Mouse (Mus musculus): Measurements from ENCODE around the gene Hydin. TPM values are rescaled to one million over a fixed set of nuclear protein-coding genes. Genes with fewer than 3 reads are reported as not detected.
"Not testable (repeated sequence)": the region's sequence is repeated elsewhere in the genome, so short reads cannot be mapped to it uniquely, and the experiment has no call there.

Gene Hydin
- total RNA-seq (2021), result under 1 TPM; 0.05 to 0.10 TPM
- long read RNA-seq, experiment 1, result 0 reads
- long read RNA-seq, experiment 2, result 0 reads

- no peak for DNase-seq
Observed at GRCm38 (mm10) chr8:110266741-110267140, at the start of gene Hydin. TSS of gene Hydin (plus strand) at chr8:110266977.

DNA sequence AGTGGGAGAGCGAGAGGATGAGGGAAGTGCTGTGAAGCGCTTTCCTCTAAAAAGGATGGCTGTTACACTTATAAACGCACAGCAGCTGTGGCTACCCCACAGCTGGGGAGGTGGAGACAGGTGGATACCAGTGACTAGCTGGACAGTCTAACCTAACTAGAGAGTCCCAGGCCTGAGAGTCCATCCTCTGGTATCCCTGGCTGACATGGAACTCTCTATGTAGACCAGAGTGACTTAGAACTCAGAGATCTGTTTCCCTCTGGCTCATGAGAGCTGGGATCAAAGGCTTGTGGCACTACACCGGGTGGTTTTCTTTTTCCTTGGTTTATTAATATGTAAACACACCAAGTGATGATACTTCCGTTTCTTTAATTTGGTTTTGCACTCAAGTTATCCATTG is 49.6 kb upstream of the Hydin start:
- no peak for DNase-seq

DNA sequence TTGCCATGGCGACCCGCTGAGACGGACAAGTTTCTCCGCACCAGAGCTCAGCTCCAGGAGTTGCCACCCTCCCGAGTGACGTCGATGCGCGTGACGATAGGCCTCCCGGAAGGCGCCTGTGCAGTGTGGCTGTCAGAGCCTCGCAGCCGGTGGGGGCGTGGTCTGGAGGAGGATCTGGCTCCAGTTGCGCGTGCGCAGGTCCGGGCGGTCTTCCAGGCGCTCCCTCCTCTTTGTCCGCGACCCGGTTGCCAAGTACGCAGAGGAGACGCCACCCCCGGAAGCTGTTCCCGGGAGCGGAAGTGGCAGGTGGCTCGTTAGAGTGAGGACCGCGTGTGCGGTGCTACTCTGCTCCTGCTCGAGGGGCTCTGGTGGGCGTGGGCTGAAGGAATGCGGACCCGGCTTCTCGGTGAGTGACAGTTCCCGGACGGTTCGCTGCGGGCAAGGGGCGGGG is 49.1 kb upstream of the Hydin start:
- peak; percentile 99 for DNase-seq

DNA sequence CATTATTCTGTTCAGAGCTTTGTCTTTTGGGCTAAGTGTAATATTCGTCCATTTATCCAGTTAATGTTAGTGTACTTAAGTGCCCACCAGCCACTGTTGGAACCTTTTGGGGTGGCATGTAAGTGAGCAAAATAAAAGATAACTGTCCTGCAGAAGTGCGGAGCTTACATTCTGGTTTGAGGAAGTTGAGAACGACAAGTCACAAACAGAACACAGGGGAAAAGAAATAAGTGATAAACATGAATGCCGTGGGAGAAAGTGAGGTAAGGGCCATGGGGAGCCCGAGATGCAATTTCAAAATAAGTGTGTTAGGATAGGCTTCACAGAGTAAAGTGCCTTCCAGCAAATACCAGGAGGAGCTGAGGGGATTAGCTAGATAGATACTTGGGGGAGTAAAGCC is 48.3 kb upstream of the Hydin start:
- no peak for DNase-seq

DNA sequence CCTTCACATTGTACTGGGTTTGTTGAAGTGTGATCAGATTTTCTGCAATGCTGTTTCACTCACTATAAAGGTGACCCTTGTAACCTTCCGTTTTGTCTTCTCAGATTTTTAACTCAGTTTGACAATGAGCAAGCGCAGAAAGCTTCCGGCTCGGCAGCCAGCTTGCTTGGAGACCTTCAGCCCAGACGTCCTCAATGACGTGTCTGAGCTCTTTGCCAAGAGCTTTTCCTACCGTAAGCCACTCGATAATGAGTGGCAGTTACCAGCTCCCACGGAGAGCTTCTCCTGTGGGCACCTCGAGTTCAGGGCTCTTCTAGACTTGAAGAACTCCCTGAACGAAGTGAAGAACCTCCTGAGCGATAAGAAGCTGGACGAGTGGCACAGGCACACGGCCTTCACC is 45.8 kb upstream of the Hydin start:
- no peak for DNase-seq

- DNase-seq, result no peak
Observed at GRCm38 (mm10) chr8:110230803-110231202, 36.0 kb upstream of the Hydin start.

GRCm38 (mm10) chr8:110242278-110243177 is 24.2 kb upstream of the Hydin start:
- no peak for DNase-seq

DNA sequence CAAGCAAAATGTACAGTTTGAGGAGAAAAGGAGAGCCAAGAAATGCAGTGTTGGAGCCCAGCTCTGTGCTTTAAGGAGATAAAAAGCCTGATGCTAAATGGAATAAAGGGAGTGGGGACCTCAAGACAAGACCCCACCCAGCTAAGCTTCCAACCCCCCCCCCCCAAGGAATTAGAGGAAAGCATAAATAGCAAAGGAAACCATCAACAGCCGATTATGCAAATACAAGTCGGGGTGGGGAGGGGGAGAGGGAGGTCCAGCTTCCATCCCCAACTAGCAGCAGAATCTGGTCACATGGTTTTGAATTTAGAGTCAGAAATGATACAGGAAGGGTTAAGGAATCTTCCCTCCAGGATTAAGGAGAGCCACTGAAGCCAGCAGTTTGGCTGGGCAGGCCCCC is 22.2 kb upstream of the Hydin start:
- no peak for DNase-seq

GRCm38 (mm10) chr8:110247238-110247637 is 19.5 kb upstream of the Hydin start:
- DNase-seq, result no peak

GRCm38 (mm10) chr8:110253986-110254385 is 12.8 kb upstream of the Hydin start:
- no peak for DNase-seq

DNA sequence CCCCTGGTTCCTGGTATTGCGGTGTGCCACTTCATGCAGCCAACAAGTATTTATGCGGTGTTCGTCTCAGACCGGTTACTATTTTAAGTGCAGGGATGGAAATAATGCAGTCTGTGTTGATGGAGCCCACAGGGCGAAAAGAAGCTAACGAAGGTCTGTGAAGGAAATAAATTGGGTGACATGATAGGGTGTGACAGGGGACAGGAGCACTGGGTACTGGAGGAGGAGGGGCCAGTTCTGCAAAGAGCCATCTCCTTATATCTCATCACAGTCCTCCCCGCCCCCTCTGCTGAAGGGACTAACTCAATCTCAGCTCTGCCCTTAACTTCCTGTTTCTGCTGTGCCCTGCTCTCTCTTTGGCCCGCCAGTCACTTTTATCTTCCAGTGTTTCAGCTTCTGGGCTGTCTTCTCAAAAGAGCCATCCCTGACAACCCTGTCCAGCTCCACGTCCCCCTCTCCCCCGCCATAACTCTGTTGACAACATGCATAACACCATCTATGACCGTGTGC is 926 bp upstream of the Hydin start:
- DNase-seq, result no peak

GRCm38 (mm10) chr8:110267268-110267667 is 491 bp downstream of the Hydin start:
- DNase-seq, result no peak

- no peak for DNase-seq
Observed at GRCm38 (mm10) chr8:110270659-110271058, 3.9 kb downstream of the Hydin start.

GRCm38 (mm10) chr8:110273394-110273793 is 6.6 kb downstream of the Hydin start:
- no peak for DNase-seq

- DNase-seq, result no peak
Observed at GRCm38 (mm10) chr8:110275465-110276258, 8.9 kb downstream of the Hydin start.

GRCm38 (mm10) chr8:110276259-110276560 is 9.4 kb downstream of the Hydin start:
- DNase-seq, result no peak

GRCm38 (mm10) chr8:110312715-110313114 is 45.9 kb downstream of the Hydin start:
- no peak for DNase-seq

DNA sequence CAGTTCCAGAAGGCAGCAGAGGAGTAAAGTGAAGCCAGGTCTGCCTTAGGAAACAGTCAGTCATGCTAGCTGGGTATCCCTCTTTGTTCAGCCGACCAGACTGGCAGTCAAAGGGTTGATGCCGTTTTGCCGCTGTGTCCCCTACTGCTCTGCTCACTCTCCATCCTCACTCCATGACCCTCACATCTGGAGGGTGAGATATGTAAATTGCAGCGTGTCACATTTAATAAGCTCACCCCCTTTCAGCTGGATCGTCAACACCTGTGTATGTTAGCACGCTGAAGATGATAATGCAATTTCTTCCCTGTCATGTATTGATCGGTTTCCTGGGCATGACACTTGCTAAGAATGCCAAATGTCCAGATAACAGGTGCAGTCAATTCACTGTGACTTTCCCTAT is 49.0 kb downstream of the Hydin start:
- no peak for DNase-seq

DNA sequence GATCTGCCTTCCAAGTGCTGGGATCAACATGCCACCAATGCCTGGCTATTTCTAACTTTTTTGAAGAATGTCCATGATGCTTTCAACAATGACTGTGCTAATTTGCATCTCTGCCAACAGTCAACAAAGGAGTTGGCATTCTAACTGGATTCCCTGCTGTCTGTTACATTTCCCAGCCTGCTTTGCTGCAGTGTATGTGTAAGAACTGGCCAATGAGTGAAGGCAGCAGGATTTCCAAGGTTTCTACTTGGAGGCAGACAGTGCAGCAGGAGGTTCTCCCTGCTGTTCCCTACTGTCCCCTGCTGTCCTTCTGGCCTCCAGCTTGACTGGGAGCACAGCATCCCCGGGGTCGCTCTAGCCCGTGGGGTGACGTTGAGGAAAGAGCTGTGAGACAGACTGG is 52.8 kb downstream of the Hydin start:
- DNase-seq, result no peak

DNA sequence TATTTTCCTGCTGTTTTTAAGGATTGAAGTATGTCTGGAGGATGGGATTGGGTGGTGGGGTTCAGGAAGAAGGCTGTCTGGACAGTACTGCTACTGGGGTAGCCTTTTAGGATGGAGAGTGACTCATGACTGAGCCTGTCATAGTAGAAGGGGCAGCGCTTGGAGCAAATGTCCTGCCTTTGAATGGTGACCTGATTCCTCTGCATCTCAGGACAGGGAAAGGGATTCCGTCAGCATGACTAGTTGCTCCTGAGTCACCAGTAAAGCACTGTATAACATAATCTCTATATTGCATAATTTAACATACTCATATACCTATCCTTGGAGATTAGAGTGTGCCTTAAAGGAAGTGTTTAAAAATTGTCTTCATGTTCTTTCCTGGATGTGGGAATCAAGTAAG is 54.7 kb downstream of the Hydin start:
- DNase-seq, result no peak

DNA sequence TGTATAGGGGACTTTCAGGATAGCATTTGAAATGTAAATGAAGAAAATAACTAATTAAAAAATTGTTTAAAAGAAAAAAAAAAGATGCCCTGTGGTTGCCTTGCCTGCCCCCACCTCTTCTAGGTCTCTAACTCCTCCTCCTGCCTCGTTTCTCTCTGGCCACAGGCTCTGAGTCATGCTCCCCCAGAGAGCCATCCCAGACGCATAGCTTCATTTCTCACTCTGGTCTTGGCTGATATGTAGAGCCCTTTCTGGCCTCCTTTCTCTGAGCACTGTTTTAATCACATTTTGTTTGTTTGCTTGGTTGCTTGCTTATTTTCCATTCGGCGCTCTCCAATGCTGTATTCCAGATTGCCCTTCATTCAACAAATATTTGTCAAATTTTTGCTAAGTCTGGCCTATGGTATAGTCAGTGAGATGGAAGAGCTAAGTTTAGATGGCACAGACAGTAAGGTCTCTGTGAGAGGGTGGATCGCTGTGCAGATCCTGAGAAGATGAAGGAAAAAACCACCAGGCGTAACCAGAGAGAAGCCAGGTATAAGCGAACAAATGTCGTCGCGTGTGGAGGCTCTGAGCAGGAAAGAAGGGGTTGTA is 57.3 kb downstream of the Hydin start:
- peak; percentile 22 for DNase-seq

GRCm38 (mm10) chr8:110327120-110327519 is 60.3 kb downstream of the Hydin start:
- DNase-seq, result not testable (repeated sequence)

- DNase-seq, result no peak
Observed at GRCm38 (mm10) chr8:110333376-110333775, 66.6 kb downstream of the Hydin start.

Measured in gastrocnemius, postnatal 25 days (tissue).